Mouse (Mus musculus) MEL (cell line): Measurements from ENCODE around the gene Vps35l.

Experiments used
- GATA1 ChIP-seq: IDR thresholded peaks from 2 replicates; pipeline ENCODE4 v1.6.1; 2011; ENCODE audit warnings: low read depth, low read length, improper control_type of control experiment
- POLR2A ChIP-seq, 2 experiments: IDR thresholded peaks; 2 replicates each; pipeline ENCODE4 v1.6.1; 2011 to 2012; ENCODE audit warnings: low read length in 2 of 2, mild to moderate bottlenecking in 2 of 2, control low read depth in 1 of 2, improper control_type of control experiment in 1 of 2, low read depth in 1 of 2, moderate library complexity in 1 of 2; ENCODE audit not compliant: control insufficient read depth in 1 of 2, insufficient read depth in 1 of 2, poor library complexity in 1 of 2
- POLR2AphosphoS5 ChIP-seq: IDR thresholded peaks from 2 replicates; pipeline ENCODE4 v1.6.1; 2012; ENCODE audit warnings: low read depth, borderline replicate concordance, mild to moderate bottlenecking, inconsistent platforms, low read length, moderate library complexity, mixed read lengths
- SIN3A ChIP-seq: IDR thresholded peaks from 2 replicates; pipeline ENCODE4 v1.6.1; 2012; ENCODE audit warnings: low read length, improper control_type of control experiment, inconsistent platforms
- TCF12 ChIP-seq: IDR thresholded peaks from 2 replicates; pipeline ENCODE4 v1.6.1; 2014; ENCODE audit warnings: low read depth, mild to moderate bottlenecking, inconsistent platforms, low read length, improper control_type of control experiment, moderate library complexity

GRCm38 (mm10) chr7:118790292-118790691 is 50.3 kb downstream of the Vps35l start:
- TF ChIP-seq POLR2AphosphoS5 (no peak), GATA1 (no peak), SIN3A (no peak), TCF12 (no peak), POLR2A (IDR thresholded peaks at IDR 0.05; ENCODE audit: control insufficient read depth in 1 of 2, insufficient read depth in 1 of 2, low read depth in 1 of 2, low read length in 2 of 2, poor library complexity in 1 of 2) (no peak)
